Mouse (Mus musculus): ENCODE data around the gene Slc22a12. TPM values are rescaled to one million over a fixed set of nuclear protein-coding genes. Genes with fewer than 3 reads are reported as not detected.

Gene Slc22a12
- polyA plus RNA-seq, 1 experiment from 2014 or later, result not detected

- no peak for ATAC-seq
- Histone ChIP-seq H3K9me3 (ENCODE audit: control insufficient read depth, low read length) (no peaks in the 10 kb centered on the region), H3K4me2 (ENCODE audit: low read length) (no peak overlapping the region), H3K27ac (ENCODE audit: low read length) (no peak overlapping the region), H3K9ac (replicated peaks; ENCODE audit: low read depth, low read length) (no peak overlapping the region), H3K27me3 (replicated peaks; ENCODE audit: control insufficient read depth, insufficient read depth, low read length) (no peaks in the 10 kb centered on the region), H3K36me3 (ENCODE audit: control insufficient read depth, insufficient read depth) (no peaks in the 10 kb centered on the region), H3K4me3 (replicated peaks; ENCODE audit: low read length) (no peak overlapping the region), H3K4me1 (replicated peaks; ENCODE audit: control insufficient read depth, insufficient read depth, low read length) (peaks cover 48% of the 10 kb centered on the region)
- WGBS, result 42% methylated on average over 5 of the region's 5 CpGs
Observed at GRCm38 (mm10) chr19:6534118-6534415, 8.8 kb downstream of the Slc22a12 start.

- peaks cover 48% of the 10 kb centered on the region for H3K4me1 ChIP-seq (replicated peaks; ENCODE audit: control insufficient read depth, insufficient read depth, low read length)
- WGBS, result 62% methylated on average over 11 of the region's 11 CpGs
- no peaks in the 10 kb centered on the region for H3K27me3 ChIP-seq (replicated peaks; ENCODE audit: control insufficient read depth, insufficient read depth, low read length)
- no peaks in the 10 kb centered on the region for H3K9me3 ChIP-seq (ENCODE audit: control insufficient read depth, low read length)
- H3K27ac ChIP-seq (ENCODE audit: low read length), result peak overlapping the region; percentile 92; the same call in 1 of the 2 replicates
- no peaks in the 10 kb centered on the region for H3K36me3 ChIP-seq (ENCODE audit: control insufficient read depth, insufficient read depth)
- peak overlapping the region; percentile 82 for H3K4me2 ChIP-seq (ENCODE audit: low read length)
- no peak for ATAC-seq
- H3K4me3 ChIP-seq (replicated peaks; ENCODE audit: low read length), result no peak overlapping the region; the same call in 1 of the 2 replicates
- H3K9ac ChIP-seq (replicated peaks; ENCODE audit: low read depth, low read length), result peak overlapping the region; percentile 89; the same call in 1 of the 2 replicates
Observed at GRCm38 (mm10) chr19:6533290-6534117, 9.3 kb downstream of the Slc22a12 start.

DNA sequence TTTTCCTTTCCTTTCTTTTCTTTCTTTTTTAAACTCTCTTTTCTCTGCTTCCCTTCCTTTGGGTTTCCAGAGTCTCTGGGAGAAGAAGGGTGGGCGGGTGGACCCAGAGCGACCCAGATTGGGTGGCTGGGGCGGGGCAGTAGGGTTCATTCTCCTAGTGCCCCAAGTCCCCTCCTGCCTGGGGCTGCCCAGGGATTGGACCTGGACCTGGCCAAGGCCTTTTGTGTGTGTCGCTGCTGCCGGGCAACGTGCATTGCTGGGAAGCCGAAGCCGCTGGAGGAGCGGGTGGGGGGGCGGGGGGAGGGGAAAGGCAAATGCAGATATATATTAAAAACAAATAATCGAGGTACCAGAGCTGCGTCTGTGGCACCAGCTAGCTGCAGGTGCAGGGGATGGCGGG lies 10.2 kb downstream of the Slc22a12 start:
- Histone ChIP-seq H3K4me3 (replicated peaks; ENCODE audit: low read length) (peak overlapping the region; percentile 56), H3K27ac (ENCODE audit: low read length) (peak overlapping the region; percentile 92), H3K4me1 (replicated peaks; ENCODE audit: control insufficient read depth, insufficient read depth, low read length) (peaks cover 48% of the 10 kb centered on the region), H3K4me2 (ENCODE audit: low read length) (peak overlapping the region; percentile 82), H3K9me3 (ENCODE audit: control insufficient read depth, low read length) (no peaks in the 10 kb centered on the region), H3K9ac (replicated peaks; ENCODE audit: low read depth, low read length) (peak overlapping the region; percentile 89), H3K36me3 (ENCODE audit: control insufficient read depth, insufficient read depth) (peaks cover 2% of the 10 kb centered on the region; the same call in 1 of the 2 replicates), H3K27me3 (replicated peaks; ENCODE audit: control insufficient read depth, insufficient read depth, low read length) (no peaks in the 10 kb centered on the region)
- ATAC-seq, result peak; percentile 11; the same call in 1 of the 2 replicates
- WGBS, result 5% methylated on average over 12 of the region's 13 CpGs

- peaks cover 48% of the 10 kb centered on the region for H3K4me1 ChIP-seq (replicated peaks; ENCODE audit: control insufficient read depth, insufficient read depth, low read length)
- peaks cover 2% of the 10 kb centered on the region; the same call in 1 of the 2 replicates for H3K36me3 ChIP-seq (ENCODE audit: control insufficient read depth, insufficient read depth)
- H3K27ac ChIP-seq (ENCODE audit: low read length), result peak overlapping the region; percentile 92
- H3K9ac ChIP-seq (replicated peaks; ENCODE audit: low read depth, low read length), result peak overlapping the region; percentile 89
- no peaks in the 10 kb centered on the region for H3K9me3 ChIP-seq (ENCODE audit: control insufficient read depth, low read length)
- H3K4me2 ChIP-seq (ENCODE audit: low read length), result peak overlapping the region; percentile 82
- peak overlapping the region; percentile 56 for H3K4me3 ChIP-seq (replicated peaks; ENCODE audit: low read length)
- 3% methylated on average over 32 of the region's 36 CpGs for WGBS
- ATAC-seq, result peak; percentile 49
- H3K27me3 ChIP-seq (replicated peaks; ENCODE audit: control insufficient read depth, insufficient read depth, low read length), result no peaks in the 10 kb centered on the region
Observed at GRCm38 (mm10) chr19:6531832-6532471, 10.9 kb downstream of the Slc22a12 start.

DNA sequence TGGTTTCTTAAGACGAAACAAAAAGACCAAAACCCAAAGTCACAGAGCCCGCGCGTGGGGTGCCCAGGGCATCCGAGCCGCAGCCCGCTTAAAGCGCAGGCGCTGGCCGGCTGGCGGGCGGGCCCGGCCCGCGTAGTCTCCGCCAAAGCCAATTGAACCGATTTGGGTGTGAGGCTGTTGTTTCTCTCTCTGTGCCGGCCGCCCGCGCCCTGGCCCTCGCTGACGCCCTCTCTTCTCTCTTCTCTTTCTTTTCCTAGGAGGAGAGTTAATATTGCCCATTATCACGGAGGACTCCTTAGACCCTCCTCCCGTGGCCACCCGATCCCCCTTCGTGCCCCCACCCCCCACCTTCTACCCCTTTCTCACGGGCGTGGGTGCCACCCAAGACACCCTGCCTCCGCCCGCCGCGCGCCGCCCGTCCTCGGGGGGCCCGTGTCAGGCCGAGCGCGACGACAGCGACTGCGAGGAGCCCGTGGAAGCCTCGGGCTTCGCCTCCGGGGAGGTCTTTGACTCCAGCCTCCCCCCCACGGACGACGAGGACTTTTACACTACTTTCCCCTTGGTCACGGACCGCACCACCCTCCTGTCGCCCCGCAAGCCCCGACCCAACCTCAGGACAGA lies 11.7 kb downstream of the Slc22a12 start:
- H3K27ac ChIP-seq (ENCODE audit: low read length), result peak overlapping the region; percentile 92
- ATAC-seq, result peak; percentile 44
- H3K4me2 ChIP-seq (ENCODE audit: low read length), result peak overlapping the region; percentile 82

GRCm38 (mm10) chr19:6530359-6530758 lies 12.5 kb downstream of the Slc22a12 start:
- H3K36me3 ChIP-seq (ENCODE audit: control insufficient read depth, insufficient read depth), result peaks cover 6% of the 10 kb centered on the region; the same call in 1 of the 2 replicates
- H3K9me3 ChIP-seq (ENCODE audit: control insufficient read depth, low read length), result no peaks in the 10 kb centered on the region
- H3K27ac ChIP-seq (ENCODE audit: low read length), result peak overlapping the region; percentile 61
- H3K9ac ChIP-seq (replicated peaks; ENCODE audit: low read depth, low read length), result peak overlapping the region; percentile 44
- no peaks in the 10 kb centered on the region for H3K27me3 ChIP-seq (replicated peaks; ENCODE audit: control insufficient read depth, insufficient read depth, low read length)
- WGBS, result 14% methylated on average over 13 of the region's 13 CpGs
- peaks cover 48% of the 10 kb centered on the region for H3K4me1 ChIP-seq (replicated peaks; ENCODE audit: control insufficient read depth, insufficient read depth, low read length)
- H3K4me3 ChIP-seq (replicated peaks; ENCODE audit: low read length), result peak overlapping the region; percentile 31
- ATAC-seq, result no peak
- H3K4me2 ChIP-seq (ENCODE audit: low read length), result peak overlapping the region; percentile 57

More for the DNA sequence above, 11.7 kb downstream of the Slc22a12 start:
- no peaks in the 10 kb centered on the region for H3K27me3 ChIP-seq (replicated peaks; ENCODE audit: control insufficient read depth, insufficient read depth, low read length)
- H3K9ac ChIP-seq (replicated peaks; ENCODE audit: low read depth, low read length), result peak overlapping the region; percentile 89
- peaks cover 3% of the 10 kb centered on the region; the same call in 1 of the 2 replicates for H3K36me3 ChIP-seq (ENCODE audit: control insufficient read depth, insufficient read depth)
- 2% methylated on average over 56 of the region's 56 CpGs for WGBS
- peaks cover 48% of the 10 kb centered on the region for H3K4me1 ChIP-seq (replicated peaks; ENCODE audit: control insufficient read depth, insufficient read depth, low read length)
- H3K9me3 ChIP-seq (ENCODE audit: control insufficient read depth, low read length), result no peaks in the 10 kb centered on the region
- H3K4me3 ChIP-seq (replicated peaks; ENCODE audit: low read length), result peak overlapping the region; percentile 56

GRCm38 (mm10) chr19:6529265-6529985 lies 13.4 kb downstream of the Slc22a12 start:
- H3K4me2 ChIP-seq (ENCODE audit: low read length), result peak overlapping the region; percentile 57
- no peaks in the 10 kb centered on the region for H3K27me3 ChIP-seq (replicated peaks; ENCODE audit: control insufficient read depth, insufficient read depth, low read length)
- peaks cover 6% of the 10 kb centered on the region; the same call in 1 of the 2 replicates for H3K36me3 ChIP-seq (ENCODE audit: control insufficient read depth, insufficient read depth)
- H3K4me1 ChIP-seq (replicated peaks; ENCODE audit: control insufficient read depth, insufficient read depth, low read length), result peaks cover 48% of the 10 kb centered on the region
- peak; percentile 26; the same call in 1 of the 2 replicates for ATAC-seq
- H3K9me3 ChIP-seq (ENCODE audit: control insufficient read depth, low read length), result no peaks in the 10 kb centered on the region
- WGBS, result 62% methylated on average over 14 of the region's 14 CpGs
- H3K9ac ChIP-seq (replicated peaks; ENCODE audit: low read depth, low read length), result no peak overlapping the region
- H3K4me3 ChIP-seq (replicated peaks; ENCODE audit: low read length), result no peak overlapping the region
- H3K27ac ChIP-seq (ENCODE audit: low read length), result peak overlapping the region; percentile 61

DNA sequence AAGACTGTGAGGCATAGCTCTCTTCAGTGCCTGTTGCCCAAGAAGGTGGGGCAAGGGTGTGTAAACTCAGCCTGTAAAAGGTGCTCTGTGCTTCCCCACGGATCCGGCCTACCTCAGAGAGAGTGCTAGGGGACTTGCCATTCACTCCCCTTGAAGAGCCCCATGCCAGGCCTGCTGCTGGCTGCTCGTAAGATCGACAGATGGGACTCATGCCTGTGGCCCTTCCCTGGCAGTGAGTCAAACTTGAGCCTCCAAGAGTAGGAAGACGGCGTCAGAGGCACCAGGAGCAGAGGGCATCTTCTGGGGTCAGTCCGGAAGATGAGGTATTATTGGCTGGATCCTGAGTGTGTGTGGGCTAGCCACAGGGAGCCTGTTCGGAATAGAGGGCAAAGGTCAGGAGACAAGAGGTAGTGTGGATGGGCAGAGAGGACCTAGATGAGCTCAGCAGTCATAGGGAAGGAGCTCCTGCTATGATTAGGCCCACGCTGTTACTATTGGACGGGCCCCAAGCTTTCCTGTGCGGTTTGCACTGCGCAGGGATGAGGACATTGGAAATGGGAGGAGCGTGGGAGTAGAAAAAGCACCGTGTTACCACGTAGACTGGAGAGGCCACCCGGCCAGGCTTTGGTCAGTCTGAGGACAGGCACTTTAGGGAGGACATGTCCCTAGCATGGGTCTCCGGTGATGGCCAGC lies 14.8 kb downstream of the Slc22a12 start:
- Histone ChIP-seq H3K4me1 (replicated peaks; ENCODE audit: control insufficient read depth, insufficient read depth, low read length) (peaks cover 36% of the 10 kb centered on the region), H3K9ac (replicated peaks; ENCODE audit: low read depth, low read length) (no peak overlapping the region), H3K27ac (ENCODE audit: low read length) (no peak overlapping the region), H3K27me3 (replicated peaks; ENCODE audit: control insufficient read depth, insufficient read depth, low read length) (no peaks in the 10 kb centered on the region), H3K4me3 (replicated peaks; ENCODE audit: low read length) (no peak overlapping the region), H3K9me3 (ENCODE audit: control insufficient read depth, low read length) (no peaks in the 10 kb centered on the region), H3K36me3 (ENCODE audit: control insufficient read depth, insufficient read depth) (peaks cover 8% of the 10 kb centered on the region; the same call in 1 of the 2 replicates), H3K4me2 (ENCODE audit: low read length) (no peak overlapping the region)
- 77% methylated on average over 17 of the region's 17 CpGs for WGBS
- no peak for ATAC-seq

All from forebrain, embryonic 16.5 days (tissue).